Mouse (Mus musculus): ENCODE results near the gene Fam219b.

GRCm38 (mm10) chr9:57568500-57568899 is 31.2 kb downstream of the Fam219b start:
- TF ChIP-seq CTCF (IDR thresholded peaks at IDR 0.05; ENCODE audit: insufficient read depth, low read depth, low read length) (no peak), POLR2A (IDR thresholded peaks at IDR 0.05; ENCODE audit: insufficient read depth, low read depth, low read length) (no peak)

Measured in olfactory bulb, adult 2 months (tissue).